Mouse (Mus musculus): Measurements from ENCODE around the gene Ptp4a2.
"Not testable (repeated sequence)": the region's sequence is repeated elsewhere in the genome, so short reads cannot be mapped to it uniquely, and the experiment has no call there.

Gene Ptp4a2

DNA sequence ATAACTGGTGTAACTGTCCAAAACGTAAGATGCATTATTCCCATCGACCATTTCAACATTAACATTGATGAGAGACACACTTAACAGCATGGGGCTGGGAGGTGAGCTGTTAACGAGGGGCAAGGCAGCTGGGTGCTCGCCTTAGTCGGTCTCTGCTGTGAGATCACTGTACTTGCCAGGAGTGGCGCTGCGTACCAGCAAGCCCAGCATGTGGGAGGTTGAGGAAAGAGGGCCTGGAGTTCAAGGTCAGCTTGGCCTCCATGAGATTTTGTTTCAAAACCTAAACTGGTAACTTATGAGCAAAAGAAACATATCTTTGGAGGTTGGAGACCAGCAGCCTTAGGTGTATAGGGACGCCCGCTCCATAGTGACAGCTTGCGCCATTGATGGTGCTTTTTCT is 78.6 kb downstream of the Ptp4a2 start:
- DNase-seq: no peak

DNA sequence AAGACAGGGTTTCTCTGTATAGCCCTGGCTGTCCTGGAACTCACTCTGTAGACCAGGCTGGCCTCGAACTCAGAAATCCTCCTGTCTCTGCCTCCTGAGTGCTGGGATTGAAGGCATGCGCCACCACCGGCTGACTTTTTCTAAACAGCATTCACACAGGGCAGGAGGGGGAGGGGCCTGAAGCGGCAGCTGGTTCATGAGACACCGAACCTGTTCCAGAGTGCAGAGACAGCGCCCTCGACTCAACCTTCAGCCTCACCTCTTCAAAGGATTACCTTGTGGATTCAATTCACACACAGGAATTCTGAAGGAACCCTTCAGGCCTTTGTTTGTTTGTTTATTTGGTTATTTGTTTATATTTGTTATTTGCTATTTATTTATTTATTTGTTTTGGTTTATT is 79.1 kb downstream of the Ptp4a2 start:
- DNase-seq: no peak

GRCm38 (mm10) chr4:129894861-129895260 is 83.8 kb downstream of the Ptp4a2 start:
- DNase-seq: no peak

DNA sequence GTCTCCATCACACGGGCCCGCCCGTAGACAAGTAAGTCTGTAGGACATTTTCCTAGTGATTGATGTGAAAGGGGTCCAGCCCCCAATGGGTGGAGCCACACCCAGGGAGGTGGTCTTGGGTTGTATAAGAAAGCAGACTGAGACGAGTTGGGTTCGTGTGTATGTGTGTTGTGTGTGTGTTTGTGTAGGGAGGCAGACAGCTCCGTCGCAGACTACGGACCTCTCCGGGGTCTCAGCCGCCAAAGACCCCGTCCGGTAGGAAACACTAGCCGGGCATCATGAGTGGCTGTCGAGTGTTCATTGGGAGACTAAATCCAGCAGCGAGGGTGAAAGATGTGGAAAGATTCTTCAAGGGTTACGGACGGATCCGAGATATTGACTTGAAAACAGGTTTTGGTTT is 87.8 kb downstream of the Ptp4a2 start:
- not testable (repeated sequence) for DNase-seq

Measured in lung, postnatal 36 days (tissue).